Mouse (Mus musculus): ENCODE results near the gene Gtpbp1. TPM values are rescaled to one million over a fixed set of nuclear protein-coding genes. Genes with fewer than 3 reads are reported as not detected.
"Not testable (repeated sequence)": the region's sequence is repeated elsewhere in the genome, so short reads cannot be mapped to it uniquely, and the experiment has no call there.

Gtpbp1 gene
- polyA plus RNA-seq, 1 experiment: 34.9 TPM

GRCm38 (mm10) chr15:79670972-79671299, 19.7 kb upstream of the Gtpbp1 start:
- peak overlapping the region; percentile 100 for H3K4me3 ChIP-seq (ENCODE audit: low read depth, low read length)
- no peak overlapping the region for H3K27ac ChIP-seq (ENCODE audit: insufficient read depth, low read depth, low read length)
- peaks cover 29% of the 10 kb centered on the region for H3K36me3 ChIP-seq (ENCODE audit: control insufficient read depth, insufficient read depth, low read length)
- TF ChIP-seq CTCF (IDR thresholded peaks at IDR 0.05; ENCODE audit: extremely low read depth, insufficient read length, insufficient replicate concordance, low read depth, low read length) (no peak), POLR2A (IDR thresholded peaks at IDR 0.05; ENCODE audit: low read depth, low read length) (no peak)
- peaks cover 5% of the 10 kb centered on the region; the same call in 1 of the 2 replicates for H3K4me1 ChIP-seq (ENCODE audit: control insufficient read depth, insufficient read depth, insufficient read length, low read length)
- WGBS: under 1% methylated on average over 37 of the region's 37 CpGs
- H3K27me3 ChIP-seq (ENCODE audit: control insufficient read depth, insufficient read depth, low read length): no peaks in the 10 kb centered on the region

GRCm38 (mm10) chr15:79671828-79672348, 18.8 kb upstream of the Gtpbp1 start:
- not testable (repeated sequence) for H3K4me1 ChIP-seq (ENCODE audit: control insufficient read depth, insufficient read depth, insufficient read length, low read length); H3K27me3 ChIP-seq (ENCODE audit: control insufficient read depth, insufficient read depth, low read length); H3K27ac ChIP-seq (ENCODE audit: insufficient read depth, low read depth, low read length)
- 37% methylated on average over 11 of the region's 11 CpGs for WGBS
- H3K4me3 ChIP-seq (ENCODE audit: low read depth, low read length): peak overlapping the region; percentile 100
- H3K36me3 ChIP-seq (ENCODE audit: control insufficient read depth, insufficient read depth, low read length): peaks cover 32% of the 10 kb centered on the region

DNA sequence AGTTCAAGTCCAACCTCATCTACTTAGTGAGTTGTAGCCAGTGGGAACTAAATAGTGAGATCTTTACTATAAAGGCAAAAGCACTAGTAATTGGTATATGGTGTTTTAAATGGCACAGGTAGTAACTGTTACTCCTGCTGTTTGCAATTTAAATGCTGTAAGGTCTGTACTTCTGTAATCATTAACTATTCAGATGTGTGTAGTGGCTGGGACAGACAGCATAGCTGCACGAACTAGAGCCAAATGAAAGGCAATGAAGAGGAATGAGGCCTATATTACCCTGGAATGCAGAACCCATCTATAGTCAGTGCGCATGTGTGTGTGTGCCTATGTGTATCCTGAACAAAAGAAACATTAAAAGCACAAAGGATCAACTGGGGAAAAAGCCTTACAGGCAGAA, 12.7 kb upstream of the Gtpbp1 start:
- Histone ChIP-seq H3K27me3 (ENCODE audit: control insufficient read depth, insufficient read depth, low read length) (no peaks in the 10 kb centered on the region), H3K27ac (ENCODE audit: insufficient read depth, low read depth, low read length) (no peak overlapping the region), H3K4me1 (ENCODE audit: control insufficient read depth, insufficient read depth, insufficient read length, low read length) (peaks cover 6% of the 10 kb centered on the region; the same call in 1 of the 2 replicates), H3K36me3 (ENCODE audit: control insufficient read depth, insufficient read depth, low read length) (peaks cover 28% of the 10 kb centered on the region), H3K4me3 (ENCODE audit: low read depth, low read length) (no peak overlapping the region)
- WGBS: 58% methylated on average over 2 of the region's 2 CpGs
- TF ChIP-seq CTCF (IDR thresholded peaks at IDR 0.05; ENCODE audit: extremely low read depth, insufficient read length, insufficient replicate concordance, low read depth, low read length) (no peak), POLR2A (IDR thresholded peaks at IDR 0.05; ENCODE audit: low read depth, low read length) (no peak)

DNA sequence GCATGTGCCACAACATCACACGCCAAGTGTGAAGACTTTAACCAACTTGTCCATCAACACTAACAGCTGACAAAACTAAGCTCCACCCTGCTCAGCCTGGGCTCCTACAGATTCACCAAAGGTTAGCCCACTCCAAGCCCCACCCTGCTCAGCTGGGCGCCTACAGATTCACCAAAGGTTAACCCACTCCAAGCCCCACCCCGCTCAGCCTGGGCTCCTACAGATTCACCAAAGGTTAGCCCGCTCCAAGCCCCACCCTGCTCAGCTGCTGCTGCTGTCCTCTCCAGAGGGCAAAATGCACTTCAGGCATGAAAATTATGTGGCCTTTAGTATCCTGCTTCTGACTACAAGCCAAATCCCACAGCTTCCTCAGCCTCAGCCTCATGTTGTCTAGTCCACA, 8.7 kb upstream of the Gtpbp1 start:
- Histone ChIP-seq H3K27me3 (ENCODE audit: control insufficient read depth, insufficient read depth, low read length) (no peaks in the 10 kb centered on the region), H3K4me3 (ENCODE audit: low read depth, low read length) (no peak overlapping the region), H3K36me3 (ENCODE audit: control insufficient read depth, insufficient read depth, low read length) (0 out of 2 replicates have a peak, but pooled peaks cover 2% of the 10 kb centered on the region), H3K4me1 (ENCODE audit: control insufficient read depth, insufficient read depth, insufficient read length, low read length) (peaks cover 28% of the 10 kb centered on the region; the same call in 1 of the 2 replicates), H3K27ac (ENCODE audit: insufficient read depth, low read depth, low read length) (peak overlapping the region; percentile 32; the same call in 1 of the 2 replicates)
- WGBS: 56% methylated on average over 4 of the region's 4 CpGs
- TF ChIP-seq POLR2A (IDR thresholded peaks at IDR 0.05; ENCODE audit: low read depth, low read length) (no peak), CTCF (IDR thresholded peaks at IDR 0.05; ENCODE audit: extremely low read depth, insufficient read length, insufficient replicate concordance, low read depth, low read length) (no peak)

DNA sequence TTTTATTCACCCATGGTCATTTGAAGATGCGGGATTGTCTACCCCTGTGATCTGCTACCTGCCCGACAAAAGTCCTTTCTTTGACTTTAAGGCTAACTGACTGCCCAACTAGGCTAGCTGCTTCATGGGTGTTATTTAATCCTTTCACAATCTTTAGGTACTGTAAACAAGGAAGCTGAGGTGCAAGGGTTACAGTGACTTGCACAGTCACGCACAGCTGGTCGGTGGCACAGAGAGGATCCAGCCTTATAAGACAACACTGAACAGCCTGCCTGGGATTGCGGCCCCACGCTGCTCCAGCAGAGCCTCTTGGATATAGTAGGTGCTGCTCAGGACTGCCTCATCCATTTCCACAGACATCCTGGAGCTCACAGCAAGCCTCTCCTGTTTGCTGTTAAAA, 7.5 kb upstream of the Gtpbp1 start:
- TF ChIP-seq CTCF (IDR thresholded peaks at IDR 0.05; ENCODE audit: extremely low read depth, insufficient read length, insufficient replicate concordance, low read depth, low read length) (no peak), POLR2A (IDR thresholded peaks at IDR 0.05; ENCODE audit: low read depth, low read length) (no peak)
- H3K4me3 ChIP-seq (ENCODE audit: low read depth, low read length): no peak overlapping the region
- WGBS: 36% methylated on average over 6 of the region's 6 CpGs
- H3K27ac ChIP-seq (ENCODE audit: insufficient read depth, low read depth, low read length): peak overlapping the region; percentile 36; the same call in 1 of the 2 replicates
- H3K27me3 ChIP-seq (ENCODE audit: control insufficient read depth, insufficient read depth, low read length): no peaks in the 10 kb centered on the region
- peaks cover 28% of the 10 kb centered on the region; the same call in 1 of the 2 replicates for H3K4me1 ChIP-seq (ENCODE audit: control insufficient read depth, insufficient read depth, insufficient read length, low read length)
- 0 out of 2 replicates have a peak, but pooled peaks cover 2% of the 10 kb centered on the region for H3K36me3 ChIP-seq (ENCODE audit: control insufficient read depth, insufficient read depth, low read length)

DNA sequence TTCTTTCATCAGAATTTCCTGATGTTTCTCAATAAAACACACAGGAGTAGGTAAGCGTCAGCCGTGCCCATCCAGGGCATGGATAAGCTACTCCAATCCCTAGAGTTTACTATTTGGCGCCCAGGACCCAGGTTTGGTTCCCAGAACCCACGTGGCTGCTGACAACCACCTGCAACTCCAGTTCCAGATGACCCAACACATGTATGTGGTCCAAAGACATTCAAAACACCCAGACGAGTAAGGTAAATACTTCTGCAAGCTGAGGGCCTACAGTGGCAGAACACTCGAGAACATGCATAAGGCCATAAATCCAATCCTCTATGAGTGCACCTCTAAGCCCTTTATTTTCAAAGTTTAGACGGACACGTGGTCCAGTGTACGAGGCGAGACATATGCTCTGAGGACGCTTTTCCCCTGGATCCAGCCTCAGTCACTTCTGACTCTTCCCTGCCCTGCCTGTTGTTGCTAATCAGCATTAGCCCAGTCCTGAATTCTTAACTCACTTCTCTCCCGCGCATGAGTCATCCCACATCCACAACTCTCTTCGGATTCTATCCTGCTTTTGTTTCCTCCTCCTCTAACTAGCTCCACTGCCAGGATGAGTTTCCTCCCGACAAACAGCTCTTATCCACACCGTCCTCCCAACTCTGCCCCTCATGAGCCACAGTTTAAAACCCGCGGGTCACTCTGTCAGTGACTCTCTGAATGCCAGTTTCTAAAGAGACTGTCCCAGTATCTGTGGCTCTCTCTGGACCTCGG, 6.8 kb upstream of the Gtpbp1 start:
- H3K4me1 ChIP-seq (ENCODE audit: control insufficient read depth, insufficient read depth, insufficient read length, low read length): peaks cover 30% of the 10 kb centered on the region; the same call in 1 of the 2 replicates
- TF ChIP-seq CTCF (IDR thresholded peaks at IDR 0.05; ENCODE audit: extremely low read depth, insufficient read length, insufficient replicate concordance, low read depth, low read length) (no peak), POLR2A (IDR thresholded peaks at IDR 0.05; ENCODE audit: low read depth, low read length) (no peak)
- peak overlapping the region; percentile 39; the same call in 1 of the 2 replicates for H3K27ac ChIP-seq (ENCODE audit: insufficient read depth, low read depth, low read length)
- 0 out of 2 replicates have a peak overlapping the region, but pooled peaks have one; percentile 9 for H3K4me3 ChIP-seq (ENCODE audit: low read depth, low read length)
- 0 out of 2 replicates have a peak, but pooled peaks cover 2% of the 10 kb centered on the region for H3K36me3 ChIP-seq (ENCODE audit: control insufficient read depth, insufficient read depth, low read length)
- H3K27me3 ChIP-seq (ENCODE audit: control insufficient read depth, insufficient read depth, low read length): no peaks in the 10 kb centered on the region
- 31% methylated on average over 19 of the region's 19 CpGs for WGBS

- 75% methylated on average over 6 of the region's 6 CpGs for WGBS
- TF ChIP-seq POLR2A (IDR thresholded peaks at IDR 0.05; ENCODE audit: low read depth, low read length): no peak
- no peak for TF ChIP-seq CTCF (IDR thresholded peaks at IDR 0.05; ENCODE audit: extremely low read depth, insufficient read length, insufficient replicate concordance, low read depth, low read length)
- Histone ChIP-seq H3K36me3 (ENCODE audit: control insufficient read depth, insufficient read depth, low read length) (0 out of 2 replicates have a peak, but pooled peaks cover 2% of the 10 kb centered on the region), H3K27ac (ENCODE audit: insufficient read depth, low read depth, low read length) (no peak overlapping the region), H3K4me1 (ENCODE audit: control insufficient read depth, insufficient read depth, insufficient read length, low read length) (peaks cover 30% of the 10 kb centered on the region; the same call in 1 of the 2 replicates), H3K4me3 (ENCODE audit: low read depth, low read length) (no peak overlapping the region), H3K27me3 (ENCODE audit: control insufficient read depth, insufficient read depth, low read length) (no peaks in the 10 kb centered on the region)
Observed at GRCm38 (mm10) chr15:79684616-79685015, 6.0 kb upstream of the Gtpbp1 start.

All from small intestine, adult 2 months (tissue).